Mouse (Mus musculus) brown adipose tissue, adult 24 weeks (tissue): ENCODE results near the gene Smcr8. TPM values are rescaled to one million over a fixed set of nuclear protein-coding genes. Genes with fewer than 3 reads are reported as not detected.

Source experiments
- H3K27ac ChIP-seq: fragments of 200-500 bp; replicated peaks from 2 replicates; pipeline ENCODE4 v1.5.1; 2012; ENCODE audit warnings: low read depth, mild to moderate bottlenecking, low read length
- H3K4me1 ChIP-seq: fragments of 200-500 bp; 2 replicates; pipeline ENCODE4 v1.6.1; 2012; ENCODE audit warnings: low read length, mixed read lengths; ENCODE audit not compliant: control insufficient read depth, insufficient read depth, insufficient read length
- H3K4me3 ChIP-seq: fragments of 200-500 bp; 2 replicates; pipeline ENCODE4 v1.5.1; 2012; ENCODE audit warnings: low read depth, mild to moderate bottlenecking, low read length, moderate library complexity; ENCODE audit not compliant: insufficient read depth
- polyA plus RNA-seq: library from polyadenylated mRNA; stranded (reverse); fragments of >200 nt; gene quantifications from 2 replicates; pipeline ENCODE4 v1.2.4, GENCODE M21; 2012; ENCODE audit not compliant: missing spikeins, insufficient read depth, insufficient read length

Gene Smcr8
- 8.0 and 8.5 TPM in 2 replicates for polyA plus RNA-seq

DNA sequence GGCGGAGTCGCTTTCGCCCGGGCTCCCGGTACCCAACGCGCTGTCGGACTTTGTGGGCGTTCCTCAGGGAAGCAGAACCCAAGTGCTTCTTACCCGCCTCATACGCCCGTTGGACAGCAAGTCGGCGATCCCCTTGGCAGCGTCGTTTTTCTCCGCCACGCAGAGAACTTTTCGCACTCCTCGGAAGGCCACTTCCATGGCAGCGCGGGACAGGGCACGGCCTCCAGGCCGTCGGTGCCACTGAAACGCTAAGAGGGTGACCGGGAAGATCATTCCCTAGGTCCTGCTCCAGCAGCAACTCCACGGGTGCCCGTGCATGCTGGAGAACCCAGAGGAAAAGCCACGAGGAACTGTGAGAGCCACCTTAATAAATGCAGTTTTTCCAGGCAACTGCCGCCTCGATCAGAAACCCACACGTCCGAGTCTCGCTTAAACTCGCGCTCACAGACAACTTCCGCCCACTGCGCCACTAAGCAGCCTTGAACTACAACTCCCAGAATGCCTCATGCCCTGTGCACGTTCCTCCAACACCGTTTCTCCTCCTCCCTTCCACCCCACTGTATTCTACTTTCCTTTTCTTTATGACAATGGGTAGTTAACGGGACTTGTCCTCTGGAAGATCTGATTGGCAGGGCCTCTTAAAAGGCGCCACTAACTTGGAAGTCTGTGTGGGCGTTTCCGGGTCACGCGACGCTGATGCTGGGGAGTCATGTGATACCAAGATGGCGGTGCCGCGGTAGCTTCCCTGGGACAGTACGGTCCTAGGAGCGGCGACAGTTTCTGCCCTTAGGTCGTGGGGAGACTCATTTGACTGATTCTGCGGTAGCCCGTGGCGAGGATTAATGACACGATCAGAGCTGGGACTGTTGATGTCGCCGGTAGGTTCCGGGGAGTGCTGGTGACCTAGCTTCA is at the start of gene Smcr8, which contains the start of gene Top3a:
Gene Smcr8, plus strand, starts transcription at position 696 of the 912 bp plus-strand sequence.
Gene Top3a, minus strand, starts transcription at position 537 of the 912 bp plus-strand sequence.
- Histone ChIP-seq H3K4me3 (peak within 1 kb of the TSS; percentile 85), H3K4me1 (peaks cover 40% of the 10 kb centered on the region), H3K27ac (peak within 1 kb of the TSS; percentile 97)

DNA sequence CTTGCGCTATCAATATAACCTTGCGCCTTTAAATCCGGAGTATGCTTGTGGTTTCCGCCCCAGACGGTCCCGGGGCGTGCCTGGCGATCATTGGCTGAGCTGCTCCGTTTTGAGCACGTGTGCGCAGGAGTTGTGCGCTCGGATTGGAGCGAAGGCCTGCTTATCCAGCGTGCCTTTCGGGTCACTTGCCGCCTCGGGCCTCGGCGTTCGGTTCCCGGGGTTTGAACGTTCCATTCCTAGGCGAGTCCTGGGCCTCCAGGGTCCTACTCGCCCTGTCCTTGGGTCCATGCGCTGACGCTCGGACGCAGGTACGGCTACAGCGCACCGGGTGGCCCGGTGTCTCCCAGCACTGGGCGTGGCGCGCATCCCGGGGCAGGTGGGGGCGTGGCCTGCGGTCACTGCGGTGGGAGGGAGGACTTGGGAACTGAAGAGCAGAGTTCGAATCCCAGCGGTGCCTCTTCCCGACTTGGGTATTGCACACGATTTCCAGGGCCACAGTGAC is 49.0 kb upstream of the Smcr8 start, which contains the start of gene Mief2:
Gene Mief2, plus strand, starts transcription at position 139 of the 502 bp plus-strand sequence.
- Histone ChIP-seq H3K27ac (peak within 1 kb of the TSS; percentile 91), H3K4me1 (peaks cover 6% of the 10 kb centered on the region), H3K4me3 (peak within 1 kb of the TSS; percentile 95)

DNA sequence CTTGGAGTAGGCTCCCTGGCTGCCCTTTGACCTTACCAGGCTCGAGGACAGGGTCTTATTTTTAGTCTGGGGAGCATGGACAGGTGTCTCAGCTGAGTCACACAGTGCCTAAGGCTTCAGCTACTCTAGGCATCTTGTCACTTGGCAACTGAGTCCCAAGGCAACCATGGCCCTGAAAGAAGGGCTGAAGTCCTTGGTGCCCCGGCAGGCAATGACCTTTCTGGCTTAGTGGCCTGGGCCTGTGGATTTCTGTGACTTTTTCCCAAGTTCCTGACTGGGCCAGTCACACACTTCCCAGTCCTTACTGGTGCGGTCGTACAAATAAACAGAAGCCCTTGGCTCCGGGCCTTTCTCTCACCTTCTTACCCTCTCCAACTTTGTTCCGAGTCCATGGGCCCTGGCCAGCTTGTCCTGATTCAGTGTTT is 48.1 kb upstream of the Smcr8 start:
- H3K27ac ChIP-seq, result peak overlapping the region; percentile 77
- peaks cover 6% of the 10 kb centered on the region for H3K4me1 ChIP-seq
- H3K4me3 ChIP-seq, result peak overlapping the region; percentile 90

DNA sequence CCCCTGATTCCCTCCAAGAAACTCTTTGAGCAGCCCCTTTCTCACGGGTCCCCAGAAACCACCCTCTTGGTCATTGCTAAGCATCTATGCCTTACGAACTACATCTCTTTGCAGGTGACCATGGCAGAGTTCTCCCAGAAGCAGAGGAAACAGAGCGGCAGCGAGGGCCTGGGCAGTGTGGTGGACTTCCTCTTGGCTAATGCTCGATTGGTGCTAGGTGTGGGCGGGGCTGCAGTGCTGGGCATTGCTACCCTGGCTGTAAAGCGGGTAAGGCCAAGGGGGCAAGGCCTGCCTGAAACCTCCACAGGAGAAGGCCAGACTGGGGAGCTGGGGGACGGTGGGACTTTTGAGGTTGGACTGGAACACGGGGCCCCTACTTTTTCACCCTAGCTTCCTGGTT is 47.2 kb upstream of the Smcr8 start:
- Histone ChIP-seq H3K4me1 (peaks cover 6% of the 10 kb centered on the region), H3K4me3 (no peak overlapping the region; the same call in 1 of the 2 replicates), H3K27ac (no peak overlapping the region)

DNA sequence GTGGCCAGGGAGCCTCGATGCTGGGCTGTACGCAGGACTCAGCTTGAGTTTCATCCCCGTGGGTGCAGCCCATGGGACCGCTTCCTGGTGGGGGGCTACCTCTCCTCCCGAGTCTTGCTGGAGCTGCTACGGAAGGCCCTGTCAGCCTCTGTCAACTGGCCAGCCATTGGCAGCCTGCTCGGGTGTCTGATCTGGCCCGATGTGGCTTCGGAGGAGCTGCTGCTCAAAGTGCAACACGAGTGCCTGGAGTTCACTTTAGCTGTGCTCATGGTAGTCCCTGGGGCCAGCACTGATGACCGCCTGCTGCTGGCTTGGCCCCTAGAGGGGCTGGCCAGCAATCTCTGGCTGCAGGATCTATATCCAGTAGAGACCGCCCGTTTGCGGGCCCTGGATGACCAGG is 46.1 kb upstream of the Smcr8 start:
- Histone ChIP-seq H3K4me3 (no peak overlapping the region), H3K27ac (no peak overlapping the region), H3K4me1 (peaks cover 1% of the 10 kb centered on the region)

DNA sequence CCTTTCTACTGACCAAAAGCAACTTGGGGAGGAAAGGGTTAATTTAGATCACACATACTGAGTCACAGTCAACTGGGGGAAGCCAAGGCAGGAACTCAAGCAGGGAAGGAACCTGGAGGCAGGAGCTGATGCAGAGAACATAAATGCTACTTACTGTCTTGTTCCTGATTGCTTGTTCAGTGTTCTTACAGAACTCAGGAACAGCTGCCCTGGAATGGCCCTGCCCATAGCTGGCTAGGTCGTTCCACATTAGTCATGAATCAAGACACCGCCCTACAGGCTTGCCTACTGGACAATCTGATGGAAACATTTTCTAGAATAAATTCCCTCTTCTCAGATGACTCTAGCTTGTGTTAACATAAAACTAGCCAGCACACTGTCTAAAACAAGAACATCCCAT is 43.1 kb upstream of the Smcr8 start:
- no peak overlapping the region for H3K27ac ChIP-seq
- peaks cover 2% of the 10 kb centered on the region for H3K4me1 ChIP-seq
- no peak overlapping the region for H3K4me3 ChIP-seq

DNA sequence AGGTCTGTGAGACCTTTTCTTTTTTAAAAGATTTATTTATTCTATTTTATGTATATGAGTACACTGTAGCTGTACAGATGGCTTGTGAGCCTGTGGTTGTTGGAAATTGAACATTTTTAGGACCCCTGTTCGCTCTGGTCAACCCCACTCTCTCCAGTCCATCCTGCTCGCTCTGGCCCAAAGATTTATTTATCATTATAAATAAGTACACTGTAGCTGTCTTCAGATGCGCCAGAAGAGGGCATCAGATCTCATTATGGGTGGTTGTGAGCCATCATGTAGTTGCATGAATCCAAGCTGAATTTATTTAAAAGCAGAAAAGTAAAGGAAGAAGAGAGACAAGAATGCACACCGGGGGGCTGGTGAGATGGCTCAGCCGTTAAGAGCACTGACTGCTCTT is 42.1 kb upstream of the Smcr8 start:
- Histone ChIP-seq H3K27ac (no peak overlapping the region), H3K4me1 (peaks cover 2% of the 10 kb centered on the region), H3K4me3 (no peak overlapping the region)

DNA sequence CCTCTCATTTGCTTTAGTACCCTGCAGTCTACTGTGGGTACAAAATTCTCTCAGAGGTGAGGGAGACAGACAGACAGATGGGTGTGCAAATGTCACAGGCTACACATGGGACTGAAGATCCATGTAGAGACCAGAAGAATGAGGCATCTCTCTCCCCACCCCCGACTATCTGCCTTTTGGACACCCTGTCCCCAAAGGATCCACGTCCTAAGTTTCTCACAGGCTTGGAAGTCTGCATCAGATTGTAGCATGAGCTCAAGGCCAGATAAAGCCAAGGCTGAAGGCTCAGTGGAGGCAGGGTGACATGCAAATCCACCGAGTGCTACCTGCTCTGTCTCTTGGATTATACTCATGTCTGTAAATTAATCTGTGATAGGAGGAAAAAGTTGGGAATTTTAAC is 40.8 kb upstream of the Smcr8 start:
- Histone ChIP-seq H3K27ac (no peak overlapping the region), H3K4me1 (peaks cover 2% of the 10 kb centered on the region; the same call in 1 of the 2 replicates), H3K4me3 (no peak overlapping the region)

DNA sequence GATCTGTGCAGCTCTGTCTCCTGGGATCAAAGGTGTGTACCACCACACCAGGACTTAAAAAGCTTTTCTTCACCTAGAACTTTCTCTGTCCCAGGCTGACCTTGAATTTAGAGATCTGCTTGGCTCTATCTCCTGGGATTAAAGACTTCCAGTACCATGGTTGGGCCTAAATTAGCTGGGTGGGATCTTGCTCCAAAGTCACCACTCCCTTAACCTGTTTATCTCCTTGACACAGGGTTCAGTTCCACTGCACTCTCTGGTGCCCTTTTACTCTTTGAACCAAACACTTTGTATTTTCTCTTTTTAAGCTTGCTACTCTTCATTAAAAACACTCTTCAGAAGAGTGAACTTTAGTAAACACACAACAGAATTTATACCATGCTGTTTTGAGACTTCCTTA is 39.9 kb upstream of the Smcr8 start:
- H3K4me1 ChIP-seq, result peaks cover 2% of the 10 kb centered on the region; the same call in 1 of the 2 replicates
- no peak overlapping the region for H3K4me3 ChIP-seq
- no peak overlapping the region for H3K27ac ChIP-seq

DNA sequence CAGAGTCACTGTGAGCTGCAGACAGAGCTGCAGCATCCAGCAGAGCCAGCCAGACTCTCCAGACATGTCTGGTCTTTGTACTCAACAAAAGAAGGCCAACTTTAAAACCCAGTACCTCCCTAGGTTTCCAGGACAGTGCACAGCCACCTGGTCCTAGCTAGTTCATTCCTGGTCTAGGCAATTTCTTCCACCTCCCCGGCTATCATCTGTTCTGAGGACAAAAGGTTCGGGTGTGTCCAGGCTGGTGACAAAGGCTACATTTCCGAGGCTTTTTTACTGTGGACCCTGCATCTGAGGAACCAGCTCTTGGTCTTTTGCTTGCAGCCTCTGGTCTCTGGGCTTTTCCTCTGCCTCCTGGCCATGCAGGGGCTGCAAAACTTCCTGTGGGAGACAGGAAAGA is 37.0 kb upstream of the Smcr8 start:
- Histone ChIP-seq H3K27ac (no peak overlapping the region), H3K4me3 (no peak overlapping the region), H3K4me1 (peaks cover 2% of the 10 kb centered on the region; the same call in 1 of the 2 replicates)

DNA sequence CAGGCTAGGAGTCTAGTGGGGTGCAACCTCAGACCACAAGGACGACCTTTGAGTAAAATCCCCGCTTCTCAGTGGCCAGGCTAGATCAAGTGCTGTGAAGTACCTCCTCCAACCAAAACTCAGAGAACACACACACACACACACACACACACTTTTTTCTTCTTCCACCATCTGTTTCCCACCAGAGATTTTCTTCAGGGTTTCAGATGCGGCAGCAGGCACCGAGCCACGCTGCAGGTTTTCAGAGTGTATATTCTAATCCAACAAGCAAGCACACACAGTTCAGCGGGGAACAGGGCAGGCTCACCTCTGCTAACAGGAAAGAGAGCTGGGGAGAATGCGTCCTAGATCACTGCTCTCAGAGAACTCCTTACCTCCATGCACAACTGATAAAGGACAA is 21.8 kb upstream of the Smcr8 start:
- Histone ChIP-seq H3K27ac (no peak overlapping the region), H3K4me1 (no peaks in the 10 kb centered on the region), H3K4me3 (no peak overlapping the region)

DNA sequence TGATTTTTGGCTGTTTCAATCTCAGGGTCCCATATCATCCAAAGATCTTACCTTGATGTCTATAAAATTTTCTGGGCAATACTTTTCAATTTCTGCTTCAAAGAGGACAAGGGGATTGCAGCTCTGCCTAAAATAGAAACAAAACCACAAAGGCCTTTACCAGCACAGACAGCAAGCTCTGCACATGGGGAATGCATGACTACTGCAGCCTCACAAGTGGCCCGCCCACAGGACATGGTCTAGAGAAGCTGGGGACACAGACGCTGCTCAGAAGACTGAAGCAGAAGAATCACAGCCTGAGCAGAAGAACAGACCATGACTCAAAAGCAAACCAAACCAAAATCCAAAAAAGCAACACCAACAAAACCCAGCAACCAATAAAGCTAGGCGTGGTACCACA is 15.6 kb upstream of the Smcr8 start:
- Histone ChIP-seq H3K4me1 (no peaks in the 10 kb centered on the region), H3K27ac (no peak overlapping the region), H3K4me3 (no peak overlapping the region)

DNA sequence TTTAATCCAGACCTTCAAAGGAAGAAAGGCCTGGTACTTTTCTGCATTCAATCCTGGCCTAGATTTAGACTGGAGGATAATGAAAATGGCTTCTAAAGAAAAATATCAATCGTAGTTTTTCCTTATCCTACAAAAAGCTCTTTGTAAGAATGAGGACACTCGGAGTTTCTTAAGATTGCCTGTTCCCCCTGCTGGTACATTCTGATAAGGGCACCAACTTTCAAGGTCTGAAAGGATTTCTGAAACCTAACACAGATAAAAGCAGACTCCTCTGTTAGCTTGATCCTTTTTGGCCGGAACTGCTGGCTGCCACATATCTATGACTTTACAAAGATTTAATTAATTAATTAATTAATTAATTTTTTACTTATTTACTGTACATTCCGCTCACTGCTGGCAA is 10.4 kb upstream of the Smcr8 start:
- H3K27ac ChIP-seq, result no peak overlapping the region

DNA sequence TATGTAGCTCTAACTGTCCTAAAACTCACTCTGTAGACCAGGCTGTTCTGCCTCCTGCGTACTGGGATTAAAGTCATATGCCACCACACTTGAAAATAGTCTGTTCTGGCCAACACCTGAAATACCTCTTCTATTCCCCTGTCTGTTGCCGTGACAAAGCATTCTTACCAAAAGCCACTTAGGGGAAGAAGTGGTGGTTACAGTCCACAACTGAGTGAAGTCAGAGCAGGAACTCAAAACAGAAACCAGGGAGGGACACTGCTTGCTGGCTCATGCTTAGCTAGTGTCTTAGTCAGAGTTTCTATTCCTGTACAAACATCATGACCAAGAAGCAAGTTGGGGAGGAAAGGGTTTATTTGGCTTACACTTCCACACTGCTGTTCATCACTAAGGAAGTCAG is 8.0 kb upstream of the Smcr8 start:
- Histone ChIP-seq H3K4me1 (no peaks in the 10 kb centered on the region), H3K4me3 (no peak overlapping the region), H3K27ac (no peak overlapping the region)

More for the DNA sequence above, 10.4 kb upstream of the Smcr8 start:
- Histone ChIP-seq H3K4me3 (no peak overlapping the region), H3K4me1 (no peaks in the 10 kb centered on the region)

DNA sequence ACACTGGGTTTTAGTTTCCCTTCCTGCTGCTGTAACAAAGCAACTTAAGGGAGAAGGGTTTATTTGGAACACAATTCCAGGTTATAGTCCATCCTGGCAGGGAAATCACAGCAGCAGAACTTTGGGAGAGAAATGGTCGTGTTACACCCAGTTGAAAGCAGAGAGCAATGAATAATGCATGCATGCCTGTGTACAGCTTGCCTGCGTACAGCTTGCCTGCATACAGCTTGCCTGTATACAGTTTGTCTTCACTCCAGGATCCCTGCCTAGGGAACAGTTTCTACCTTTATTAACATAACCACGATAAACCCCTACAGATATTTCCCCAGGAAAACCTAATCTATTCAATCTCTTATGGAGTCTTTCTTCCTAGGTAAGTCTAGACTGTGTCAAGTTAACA is 6.5 kb upstream of the Smcr8 start:
- Histone ChIP-seq H3K4me1 (no peaks in the 10 kb centered on the region), H3K27ac (no peak overlapping the region), H3K4me3 (no peak overlapping the region)

DNA sequence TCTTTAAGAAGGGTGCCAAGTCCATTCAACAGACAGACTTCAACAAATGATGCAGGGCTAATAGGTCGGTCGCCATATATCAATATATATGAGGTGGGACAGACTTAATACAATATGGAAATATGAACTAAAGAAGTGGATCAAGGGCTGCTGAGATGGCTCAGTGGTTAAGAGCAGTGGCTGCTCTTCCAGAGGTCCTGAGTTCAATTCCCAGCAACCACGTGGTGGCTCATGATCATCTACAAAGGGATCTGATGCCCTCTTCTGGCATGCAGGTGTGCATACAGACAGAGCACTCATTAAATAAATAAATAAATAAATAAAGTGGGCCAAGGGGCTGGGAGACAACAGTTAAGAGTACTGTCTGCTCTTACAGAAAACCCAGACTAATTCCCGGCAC is 5.2 kb upstream of the Smcr8 start:
- no peaks in the 10 kb centered on the region for H3K4me1 ChIP-seq
- no peak overlapping the region for H3K4me3 ChIP-seq
- H3K27ac ChIP-seq, result no peak overlapping the region
